Mouse (Mus musculus): ENCODE results near the gene Bmpr1b.

Bmpr1b gene

DNA sequence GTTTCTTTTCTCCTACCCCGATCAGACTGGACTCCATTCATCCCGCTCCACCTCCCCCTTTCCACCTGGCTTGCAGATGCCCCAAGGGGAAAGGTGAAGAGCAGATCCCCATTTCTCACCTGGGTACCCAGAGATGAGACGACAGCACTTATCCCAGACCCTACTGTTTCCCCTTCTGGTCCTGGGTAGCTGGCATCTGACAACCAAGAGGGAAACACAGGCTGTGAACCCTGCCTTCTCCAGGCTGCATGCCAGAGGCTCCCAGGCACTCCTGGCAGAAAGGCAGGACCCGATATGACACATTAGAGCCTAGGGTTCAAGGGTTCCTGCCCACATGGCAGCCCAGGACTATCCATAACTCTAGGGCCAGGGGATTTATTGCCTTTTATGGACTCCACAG, 56.0 kb downstream of the Bmpr1b start:
- 85% methylated on average over 4 of the region's 4 CpGs for WGBS

DNA sequence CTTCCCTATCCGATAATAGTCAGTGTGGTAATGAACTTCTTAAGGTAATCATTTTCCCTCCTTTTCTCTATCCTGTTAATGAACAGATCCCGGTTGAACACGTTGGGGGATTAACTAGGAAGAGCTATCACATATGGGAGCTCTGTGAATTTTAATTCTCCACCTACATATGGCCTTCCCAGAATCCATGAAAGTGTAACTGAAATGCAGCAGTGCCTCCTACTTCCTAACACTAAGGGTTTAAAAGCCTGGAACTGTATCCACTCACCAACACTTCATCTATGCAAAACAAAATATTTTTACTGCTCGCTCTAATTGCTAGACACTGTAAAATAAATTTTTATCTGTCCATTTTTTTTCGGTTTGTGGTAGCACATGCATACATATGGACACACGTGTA, 63.0 kb downstream of the Bmpr1b start:
- WGBS: 57% methylated on average over 6 of the region's 6 CpGs

DNA sequence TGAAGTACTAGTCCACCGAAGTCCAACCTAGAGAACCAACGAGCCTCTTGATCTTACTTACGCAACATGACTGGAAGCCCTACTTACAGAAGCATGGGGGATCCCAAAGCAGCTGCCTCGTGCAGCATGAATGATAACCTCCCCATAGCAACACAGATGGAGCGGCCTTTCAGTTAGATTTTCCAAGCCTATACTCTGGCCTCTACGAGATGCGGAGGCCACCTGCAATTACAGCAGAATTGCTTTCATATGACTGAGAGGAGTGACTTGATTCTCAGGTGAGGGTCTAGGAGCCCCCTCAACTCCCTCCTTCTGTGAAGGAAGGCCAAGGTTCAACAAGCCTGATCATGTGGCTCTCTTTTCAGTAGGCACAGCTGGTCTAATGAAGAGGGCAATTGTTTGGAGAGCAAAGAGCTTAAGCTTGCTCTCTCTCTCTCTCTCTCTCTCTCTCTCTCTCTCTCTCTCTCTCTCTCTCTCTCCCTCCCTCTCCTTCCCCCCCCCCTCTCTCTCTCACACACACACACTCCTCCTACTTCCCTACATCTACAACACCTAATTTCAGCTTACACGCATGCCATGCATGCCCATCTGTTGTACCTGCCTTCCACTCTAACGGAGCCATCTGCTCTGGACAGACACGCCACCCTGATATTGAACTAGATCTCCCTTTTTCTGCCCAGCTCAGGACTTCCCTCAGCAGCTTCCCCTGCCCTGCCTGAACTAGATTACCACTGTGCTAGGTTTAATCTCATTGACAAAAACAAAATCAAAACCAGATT, 65.0 kb downstream of the Bmpr1b start:
- WGBS: 85% methylated on average over 10 of the region's 10 CpGs

DNA sequence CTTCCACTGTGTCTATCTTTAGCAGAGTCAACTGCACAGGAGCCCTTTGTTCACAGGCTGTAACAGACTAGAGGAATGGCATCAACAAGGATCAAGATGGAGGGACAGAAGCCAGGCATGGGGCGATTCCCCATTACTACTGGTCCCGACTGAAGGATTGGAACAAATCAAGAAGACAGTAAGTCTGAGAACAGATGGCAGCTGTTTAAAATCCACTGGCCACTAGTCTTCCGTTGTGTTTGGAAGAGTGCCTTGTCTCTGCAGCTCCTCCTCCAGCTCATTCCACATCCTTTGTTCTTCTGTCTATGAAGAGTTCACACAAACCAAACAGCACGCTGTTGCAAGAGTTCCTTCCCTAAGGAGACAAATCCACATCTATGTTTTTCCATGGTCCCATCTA, 65.6 kb downstream of the Bmpr1b start:
- WGBS: 66% methylated on average over 4 of the region's 4 CpGs

DNA sequence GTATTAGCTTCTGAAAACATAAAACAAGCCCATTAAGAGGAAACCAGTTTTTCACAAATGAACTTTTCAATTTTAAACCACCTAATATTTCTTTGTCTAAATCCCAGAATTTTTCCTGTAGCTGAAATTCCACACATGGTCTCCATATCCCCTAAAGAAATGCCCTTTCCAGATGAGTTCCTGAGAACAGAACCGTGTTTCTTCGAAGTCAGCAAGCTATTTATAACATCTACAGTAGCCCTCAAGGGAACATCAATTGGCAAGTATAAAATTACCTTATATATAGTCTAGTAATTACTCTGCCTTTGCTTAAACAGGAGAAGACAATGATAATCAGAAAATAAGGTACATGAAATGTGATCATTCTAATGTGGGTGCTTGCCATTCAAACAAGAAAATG, 70.1 kb downstream of the Bmpr1b start:
- WGBS: 82% methylated on average over 2 of the region's 2 CpGs

DNA sequence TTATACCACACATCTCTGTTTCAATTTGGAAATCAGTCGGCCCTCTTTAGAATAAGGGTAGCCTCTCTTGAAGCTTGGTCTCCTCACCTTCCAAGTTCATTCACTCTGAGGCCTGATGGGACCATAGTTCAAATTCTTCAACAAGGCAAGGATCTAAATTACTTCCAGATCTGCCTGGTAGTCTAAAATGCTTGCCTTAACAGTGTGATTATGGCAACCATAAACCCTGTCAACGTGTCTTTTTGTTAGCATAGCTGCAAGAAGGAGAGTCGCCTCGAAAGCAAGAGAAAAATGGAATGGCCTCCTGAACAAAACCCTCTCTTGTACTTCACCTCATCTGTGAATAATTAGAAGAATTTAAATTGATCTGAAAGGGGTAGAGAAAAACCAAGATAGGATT, 75.2 kb downstream of the Bmpr1b start:
- WGBS: 82% methylated on average over 4 of the region's 4 CpGs

DNA sequence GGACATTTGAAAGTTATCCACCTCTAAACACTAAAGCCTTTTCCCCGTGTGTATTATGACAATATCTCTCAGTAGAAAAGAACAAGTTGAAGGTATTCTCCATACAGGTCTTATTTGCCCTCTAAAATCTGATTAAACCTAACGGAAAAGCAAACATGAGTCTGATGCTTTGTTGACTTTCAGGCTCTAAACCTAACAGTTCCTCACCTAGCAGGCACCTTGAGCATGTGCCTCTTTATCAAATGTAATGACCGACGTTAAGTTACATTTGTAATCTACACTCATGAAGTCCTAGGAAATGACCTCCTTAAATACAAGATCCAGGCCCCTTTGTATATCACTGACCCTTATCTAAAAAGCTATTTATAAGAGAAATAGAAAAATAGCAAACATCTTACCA, 79.5 kb downstream of the Bmpr1b start:
- 98% methylated on average over 4 of the region's 4 CpGs for WGBS

DNA sequence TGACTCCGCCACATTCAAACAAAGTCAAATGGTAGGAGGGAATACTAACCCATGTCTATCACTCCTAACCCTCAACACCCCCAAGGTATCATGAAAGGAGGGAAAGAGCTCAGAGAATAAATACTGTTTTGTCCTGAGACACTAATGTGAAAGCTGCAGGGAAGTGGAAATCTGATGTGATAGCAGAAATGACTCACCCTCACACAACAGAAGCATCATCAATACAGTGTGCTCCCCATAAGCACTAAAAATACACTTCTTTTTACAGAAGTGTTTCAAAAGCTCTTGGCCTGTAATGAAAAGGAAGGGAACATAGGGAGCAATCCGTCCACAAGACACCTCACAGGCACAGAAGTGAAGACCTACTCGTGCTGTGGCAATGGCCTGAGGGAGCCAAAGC, 83.3 kb downstream of the Bmpr1b start:
- 67% methylated on average over 3 of the region's 3 CpGs for WGBS

DNA sequence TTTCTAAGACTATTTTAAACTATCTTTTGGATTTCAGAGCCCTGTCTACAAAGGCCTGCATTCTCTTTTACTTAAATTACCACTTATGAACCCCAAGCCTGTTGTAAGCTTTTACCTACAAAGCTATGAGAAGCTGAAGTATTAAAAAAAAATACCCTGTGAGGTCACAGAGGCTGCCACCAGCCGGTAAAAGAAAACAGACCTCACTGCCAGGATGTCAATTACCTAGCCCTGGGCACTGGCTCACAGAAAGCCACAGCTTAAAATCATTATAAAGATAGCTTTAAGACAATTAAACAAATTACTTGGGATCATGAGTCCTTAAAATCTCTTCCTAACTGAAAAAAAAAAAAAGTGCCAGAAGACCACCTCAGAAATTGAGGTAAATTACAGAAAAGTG, 85.1 kb downstream of the Bmpr1b start:
- WGBS: 46% methylated on average over 1 of the region's 1 CpGs

DNA sequence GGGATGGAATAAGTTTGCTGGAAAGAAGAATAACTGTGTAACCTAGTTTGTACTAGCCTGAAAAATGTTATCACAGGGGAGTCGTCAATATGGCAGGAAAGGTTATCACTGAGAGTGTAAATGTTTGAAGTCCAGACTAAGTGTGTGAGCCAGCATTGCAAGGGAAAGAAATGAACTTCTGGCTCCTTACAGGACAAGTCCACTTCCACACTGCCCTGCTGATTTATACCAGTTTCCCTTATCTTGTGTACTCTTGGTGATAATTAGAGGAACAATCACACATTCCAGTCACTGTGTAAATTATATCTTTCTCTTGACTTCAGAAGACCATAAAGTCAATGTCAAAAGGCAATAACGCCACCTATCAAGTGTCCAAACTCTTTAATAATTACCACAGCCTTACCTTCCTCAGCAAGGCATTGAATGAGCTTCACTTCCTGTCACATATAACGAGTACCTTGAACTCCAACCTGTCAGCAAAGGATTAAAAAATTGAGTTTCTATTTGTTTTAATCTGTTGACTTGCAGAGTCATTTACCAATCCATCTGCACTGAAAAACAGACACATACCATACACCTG, 91.4 kb downstream of the Bmpr1b start:
- 86% methylated on average over 3 of the region's 3 CpGs for WGBS

DNA sequence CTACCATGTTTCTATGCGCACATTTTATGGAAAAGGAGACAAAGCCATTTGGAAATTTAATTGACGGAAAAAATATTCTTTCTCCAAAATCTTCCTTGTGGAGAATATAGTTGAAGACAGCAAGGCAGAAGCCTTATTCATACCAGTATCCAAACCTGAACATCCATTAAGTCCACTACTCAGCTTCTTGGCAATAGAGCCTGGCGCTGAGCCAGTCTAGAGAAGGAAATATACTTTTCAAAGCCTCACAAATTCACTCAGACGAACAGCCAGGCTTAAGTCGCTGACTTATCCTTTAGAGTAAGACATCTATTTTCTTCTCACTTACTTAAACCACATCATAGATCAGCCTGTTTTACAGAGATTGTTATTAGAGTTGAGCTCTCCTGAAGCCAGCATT, 97.6 kb downstream of the Bmpr1b start:
- WGBS: 77% methylated on average over 5 of the region's 5 CpGs

DNA sequence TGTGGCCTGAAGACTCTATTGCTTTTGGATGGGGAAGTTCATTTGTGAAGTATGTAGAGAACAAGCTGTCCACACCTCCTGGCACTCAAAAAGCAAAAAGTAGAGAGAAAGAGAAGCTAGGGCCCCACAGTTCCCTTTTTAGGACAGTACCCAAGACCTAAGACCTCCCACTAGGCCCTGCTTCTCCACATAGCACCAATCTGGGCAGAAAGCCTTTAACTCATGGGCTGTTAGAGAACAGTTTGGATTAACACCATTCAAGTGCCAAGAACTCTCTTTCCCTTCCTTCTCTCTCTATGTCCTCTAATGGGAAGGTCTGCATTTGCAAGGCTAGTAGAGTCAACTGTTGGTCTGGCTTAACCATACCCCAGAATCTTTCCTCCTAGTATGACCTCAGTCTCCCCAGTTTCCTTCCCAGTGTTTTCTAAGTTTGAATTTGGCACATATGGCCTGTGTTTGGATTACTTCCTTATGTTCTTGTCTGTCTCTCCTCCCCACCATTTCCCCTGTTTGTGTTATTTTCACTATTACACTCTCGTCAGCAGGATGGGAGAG, 102.4 kb downstream of the Bmpr1b start:
- WGBS: 80% methylated on average over 1 of the region's 1 CpGs

DNA sequence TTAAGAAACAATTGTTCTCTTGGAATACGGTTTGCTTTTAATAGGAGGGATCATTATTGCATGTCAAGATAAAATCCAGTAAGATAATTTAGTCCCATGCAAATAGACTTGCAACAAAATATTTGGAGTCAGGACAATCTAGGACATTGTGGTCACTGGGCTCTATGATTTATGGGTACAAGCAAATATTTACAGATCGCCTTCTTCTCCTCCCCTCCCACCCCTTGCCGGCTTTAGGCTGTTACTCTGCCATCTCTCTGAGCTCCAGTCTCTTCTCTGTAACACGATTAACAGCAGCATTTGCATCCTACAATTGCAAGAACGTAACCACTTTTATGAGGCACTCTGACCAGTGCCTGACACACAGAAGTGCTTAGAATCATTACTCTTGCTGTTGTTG, 104.1 kb downstream of the Bmpr1b start:
- 91% methylated on average over 5 of the region's 5 CpGs for WGBS

DNA sequence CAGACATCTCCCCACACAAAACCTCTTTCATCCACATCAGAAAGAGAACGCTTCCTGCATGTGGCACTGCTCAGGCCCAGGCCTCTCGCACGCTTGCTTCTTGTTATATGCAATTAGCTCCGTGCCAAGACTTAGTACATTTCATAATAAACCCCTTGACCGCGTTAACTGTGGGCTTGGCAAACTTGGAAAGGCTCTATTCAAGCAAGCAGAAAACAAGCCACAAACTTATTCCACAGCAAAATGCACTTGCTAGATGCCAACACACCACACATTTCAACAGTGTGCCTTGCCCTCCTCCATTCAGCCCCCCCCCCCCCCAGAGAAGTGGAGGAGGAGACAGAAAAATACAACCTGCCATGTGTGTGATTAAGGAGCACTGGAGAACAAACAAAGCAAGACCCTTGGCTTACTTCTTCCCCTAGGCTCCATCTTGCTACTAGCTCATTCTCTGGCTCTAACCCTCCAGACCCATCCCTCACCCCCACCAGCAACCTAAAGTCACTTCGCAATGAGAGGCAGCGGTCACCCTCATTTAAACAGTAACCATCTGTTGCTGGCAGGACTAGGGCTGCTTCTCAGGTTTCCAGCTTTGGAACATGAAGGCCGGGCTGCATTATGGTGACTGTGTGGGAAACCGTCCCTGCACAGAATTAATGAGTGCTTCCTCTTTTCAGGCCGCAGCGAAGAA, 105.5 kb downstream of the Bmpr1b start:
- WGBS: 51% methylated on average over 12 of the region's 12 CpGs

DNA sequence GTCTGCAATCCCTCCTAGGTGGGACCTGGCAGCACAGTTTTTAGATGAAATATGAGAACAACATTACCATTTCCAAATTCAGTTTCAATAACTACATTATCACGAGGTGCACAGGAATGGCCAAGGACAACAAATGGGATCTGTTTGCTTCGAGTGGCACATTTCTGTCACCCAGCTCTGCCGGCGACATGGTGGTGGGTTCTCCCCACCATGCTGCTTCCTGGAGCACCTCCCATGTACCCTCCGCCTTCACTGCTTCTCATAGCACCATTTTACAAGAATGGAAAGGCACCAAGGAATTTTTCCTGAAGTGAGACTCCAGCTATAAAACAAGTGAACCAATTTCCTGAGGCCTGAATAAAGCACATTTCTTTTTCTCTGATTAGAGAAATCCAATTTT, 108.0 kb downstream of the Bmpr1b start:
- WGBS: 82% methylated on average over 5 of the region's 5 CpGs

DNA sequence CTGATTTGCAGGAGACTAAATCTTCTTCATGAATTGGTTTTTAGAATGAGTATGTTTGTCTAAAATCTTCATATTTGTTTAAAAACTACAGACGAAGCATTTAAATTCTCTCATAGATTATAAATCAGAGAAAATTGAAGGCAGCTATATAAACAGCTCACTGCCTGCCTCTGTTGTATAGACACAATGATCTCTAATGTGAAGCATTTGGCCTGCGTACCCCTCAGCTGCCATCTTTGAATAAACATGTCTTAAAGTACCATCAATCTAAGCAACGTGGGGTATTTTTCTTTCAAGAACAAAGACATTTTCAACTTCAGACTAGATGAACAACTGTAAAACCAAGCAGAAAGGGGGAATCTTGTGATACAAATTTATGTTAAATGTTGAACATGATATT, 109.3 kb downstream of the Bmpr1b start:
- WGBS: 92% methylated on average over 3 of the region's 3 CpGs

DNA sequence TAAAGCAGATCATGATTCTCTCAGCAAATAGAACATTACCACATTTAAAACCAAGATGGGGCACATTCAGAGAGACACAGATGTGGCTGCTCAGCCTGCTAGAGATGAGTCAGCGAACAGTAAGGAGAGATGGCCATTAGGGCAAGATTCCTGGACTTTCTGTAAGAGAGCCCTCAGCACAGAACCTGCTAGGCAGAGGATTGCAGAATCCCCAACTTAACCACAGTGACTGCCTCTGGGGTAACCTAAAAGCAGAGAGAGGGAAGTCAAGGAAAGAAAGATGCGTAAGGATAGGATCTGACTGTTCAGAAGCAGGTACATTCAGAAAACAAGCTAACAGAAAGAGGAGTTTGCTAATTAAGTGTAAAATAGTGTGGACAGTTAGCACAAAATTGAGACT, 118.5 kb downstream of the Bmpr1b start:
- WGBS: 96% methylated on average over 2 of the region's 2 CpGs

DNA sequence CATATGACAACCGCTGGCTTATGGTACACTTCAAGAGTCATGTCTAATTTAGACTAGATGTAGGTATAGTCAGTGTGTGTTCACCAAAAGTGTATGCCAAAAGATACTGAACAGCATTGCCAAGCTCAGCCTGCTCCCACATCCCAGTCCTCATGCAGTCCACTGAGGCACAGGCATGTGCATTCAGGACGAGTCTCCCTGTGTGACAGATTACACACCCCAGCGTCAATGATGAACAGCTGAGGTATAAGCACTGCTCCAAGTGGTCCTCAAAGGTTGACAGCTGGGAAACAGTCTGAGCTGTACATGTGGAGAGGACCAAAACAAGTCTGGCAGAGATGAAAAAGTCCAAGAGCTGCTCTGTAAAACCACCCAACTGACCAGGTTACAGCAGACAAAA, 119.6 kb downstream of the Bmpr1b start:
- WGBS: 88% methylated on average over 3 of the region's 3 CpGs

DNA sequence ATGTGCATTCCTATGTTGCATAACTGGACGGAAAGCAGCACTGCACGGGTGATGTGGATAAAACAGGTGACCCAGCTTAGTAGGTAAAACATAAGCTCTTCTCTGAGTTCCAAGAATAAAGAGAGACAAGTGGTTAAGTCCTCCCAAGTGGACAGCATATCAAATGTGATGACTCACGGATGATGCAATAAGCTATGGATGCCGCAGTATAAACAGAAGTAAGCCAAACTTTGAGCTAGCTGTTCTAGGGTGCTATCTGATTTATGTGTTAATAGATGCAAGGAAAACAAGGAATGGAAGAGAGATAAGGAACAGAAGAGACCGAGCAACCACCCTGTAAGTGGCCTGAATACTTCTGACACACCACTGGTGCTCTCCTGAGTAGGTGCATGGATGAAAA, 120.1 kb downstream of the Bmpr1b start:
- WGBS: 95% methylated on average over 5 of the region's 5 CpGs

DNA sequence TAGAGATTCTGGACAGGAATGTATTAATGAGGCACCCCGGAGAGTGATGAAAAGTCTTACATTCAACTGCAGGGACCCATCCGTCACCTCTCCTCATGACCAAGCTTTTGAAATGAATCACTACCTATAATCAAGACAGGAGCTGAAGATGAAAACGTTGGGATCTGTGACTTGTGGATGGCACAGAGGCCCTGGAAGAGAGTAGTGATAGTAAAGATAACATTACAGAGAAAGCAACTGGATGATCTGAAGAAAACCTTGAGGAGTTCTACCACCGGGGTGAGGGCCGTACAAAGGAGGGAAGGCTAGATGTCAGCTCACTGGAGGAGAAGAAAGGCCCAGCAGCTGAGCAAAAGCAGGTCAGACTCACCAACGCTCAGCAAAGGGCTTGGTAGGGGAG, 120.7 kb downstream of the Bmpr1b start:
- 81% methylated on average over 6 of the region's 6 CpGs for WGBS

DNA sequence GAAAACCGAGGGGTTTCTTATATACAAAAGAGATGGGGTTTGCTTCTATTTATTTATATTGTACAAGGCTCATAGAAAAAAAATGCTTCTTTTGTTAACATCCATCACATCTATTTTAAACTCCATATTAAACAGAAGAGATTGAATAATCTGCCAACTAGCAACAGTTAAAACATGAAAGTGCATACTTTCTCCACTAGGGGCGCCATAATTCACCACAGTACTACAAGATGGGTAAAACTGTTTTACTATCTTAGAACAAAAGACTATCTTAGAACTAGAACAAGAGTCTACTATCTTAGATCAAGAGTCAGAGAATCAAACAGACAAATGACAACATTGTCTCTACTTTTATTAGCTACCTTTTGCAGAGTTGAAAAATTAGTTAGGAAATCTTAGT, 125.8 kb downstream of the Bmpr1b start:
- 43% methylated on average over 2 of the region's 2 CpGs for WGBS

DNA sequence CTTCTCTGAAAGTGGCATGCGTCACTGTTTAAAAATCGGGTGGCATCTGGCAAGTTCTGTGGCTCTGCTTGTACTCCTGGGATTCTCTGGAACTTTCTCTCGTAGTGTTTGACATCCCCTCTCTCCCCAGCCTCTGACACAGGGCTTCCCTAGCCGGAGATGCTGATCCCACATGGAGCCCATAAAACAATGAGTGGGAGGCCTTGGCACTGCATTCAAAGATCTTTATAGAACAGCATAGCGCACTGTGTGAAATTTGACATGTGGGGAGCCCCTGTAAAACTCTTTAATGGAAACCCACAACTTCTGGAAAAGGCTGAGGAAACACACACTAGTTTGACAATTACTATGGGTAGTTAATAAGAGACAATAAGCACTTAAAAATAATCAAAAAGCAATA, 126.2 kb downstream of the Bmpr1b start:
- WGBS: 68% methylated on average over 5 of the region's 5 CpGs

DNA sequence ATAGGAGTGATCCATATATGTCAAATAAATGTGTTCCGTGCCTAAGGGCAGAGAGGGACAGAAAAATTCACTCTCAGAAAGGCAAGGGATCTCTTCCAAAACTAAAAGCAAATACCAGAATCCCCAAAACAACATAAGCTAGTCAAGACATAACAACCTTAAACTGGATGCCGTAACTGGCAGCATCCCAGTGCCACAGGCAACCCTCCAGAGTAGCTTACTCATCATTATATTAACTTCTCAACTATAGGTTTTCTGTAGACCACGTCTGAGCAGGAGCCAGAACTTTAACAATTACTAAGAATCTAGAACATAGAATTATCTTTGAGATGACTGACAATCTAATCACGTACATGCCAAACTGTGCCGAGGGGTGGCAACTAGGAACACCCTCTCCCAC, 128.9 kb downstream of the Bmpr1b start:
- WGBS: 70% methylated on average over 5 of the region's 5 CpGs

Data from cerebral cortex, adult 2 months (tissue).